Mouse (Mus musculus): Measurements from ENCODE around the gene Atf6.

DNA sequence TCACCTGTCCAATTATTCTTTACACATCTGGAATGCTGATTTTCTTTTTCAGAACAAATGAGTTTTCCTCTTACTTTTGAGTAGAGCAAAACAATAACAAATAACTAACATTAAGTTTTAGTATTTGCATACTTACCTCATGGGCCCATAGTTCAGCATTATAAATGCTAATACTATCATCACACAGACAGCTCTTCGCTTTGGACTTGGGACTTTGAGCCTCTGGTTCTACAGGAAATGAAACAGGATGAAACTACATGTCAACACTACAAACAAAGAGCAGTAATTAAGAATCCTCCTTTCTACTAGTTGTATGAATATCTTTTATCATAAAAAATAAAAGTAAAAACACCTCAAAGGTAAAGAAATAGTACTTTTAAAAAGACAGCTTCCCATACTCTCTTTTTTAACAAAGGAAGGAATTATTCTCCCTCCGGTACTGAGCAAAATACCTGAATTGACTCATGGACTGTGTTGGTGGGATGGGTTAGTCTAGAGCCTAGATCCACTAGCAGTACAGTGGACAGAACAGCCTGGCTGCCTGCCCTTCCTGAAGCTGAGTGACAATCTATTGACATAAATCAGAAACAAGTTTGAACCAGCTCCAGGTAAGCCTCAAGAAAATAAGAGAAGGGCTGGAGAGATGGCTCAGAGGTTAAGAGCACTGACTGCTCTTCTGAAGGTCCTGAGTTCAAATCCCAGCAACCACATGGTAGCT lies 52.1 kb downstream of the Atf6 start:
- TF ChIP-seq CTCF (IDR thresholded peaks at IDR 0.05; ENCODE audit: low read depth) (no peak), EP300 (IDR thresholded peaks at IDR 0.05; ENCODE audit: low read depth) (no peak)

Measured in liver, postnatal 0 days (tissue).